Mouse (Mus musculus): ENCODE data around the gene Cox16.
"Not testable (repeated sequence)": the region's sequence is repeated elsewhere in the genome, so short reads cannot be mapped to it uniquely, and the experiment has no call there.

Gene Cox16

DNA sequence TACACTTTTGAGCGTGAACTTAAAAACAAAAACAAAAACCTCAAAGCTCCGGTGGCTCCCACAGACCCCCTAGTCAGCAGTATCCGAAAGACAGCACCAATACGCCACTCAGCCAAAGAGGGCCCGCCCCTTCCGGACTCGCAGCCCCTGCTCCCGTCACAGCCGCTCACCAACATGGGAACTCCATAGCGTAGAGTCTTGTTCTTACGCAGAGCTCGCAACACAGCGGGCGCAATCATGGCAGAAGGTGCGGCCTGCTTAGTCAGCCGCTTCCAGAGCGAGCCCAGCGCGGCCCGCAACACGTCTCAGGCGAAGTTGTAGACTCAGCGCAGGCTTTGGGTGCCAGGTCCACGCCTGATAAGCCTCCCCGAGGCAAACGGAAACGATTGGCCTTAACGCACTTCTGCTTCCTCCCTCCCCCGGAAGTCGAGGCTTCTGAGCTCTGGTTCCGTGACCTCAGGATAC is at the start of gene Cox16:
Cox16 (minus strand) TSS at position 401 of the 465 bp plus-strand sequence.
- in situ Hi-C loops (cut with MboI, MseI) = loop anchor here (5.0 to 10.0 kb wide), 2 partner anchors 48 to 990 kb away; partner anchors contain the start of genes Gm20498 and Synj2bp

DNA sequence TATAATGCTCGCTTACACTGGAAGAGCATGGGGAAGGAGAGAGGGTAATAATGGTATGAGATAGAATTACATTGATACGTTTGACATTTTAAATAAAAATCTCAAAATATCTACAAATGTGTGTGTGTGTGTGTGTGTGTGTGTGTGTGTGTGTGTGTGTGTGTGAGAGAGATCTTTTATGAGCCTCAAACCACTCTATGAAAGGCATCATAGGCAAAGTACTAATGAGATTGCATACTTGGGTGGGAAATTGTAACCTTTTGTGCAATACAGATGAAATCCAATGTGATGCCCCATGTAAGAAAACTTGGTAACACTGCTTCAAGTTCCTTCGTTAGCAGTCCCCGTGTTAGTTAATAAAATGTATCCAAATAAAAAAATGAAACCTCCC is 48.1 kb upstream of the Cox16 start:
- in situ Hi-C loops (cut with MboI, MseI) = loop anchor here (5.0 kb wide), 1 partner anchor 46 kb away; the partner anchor contains the start of gene Cox16

DNA sequence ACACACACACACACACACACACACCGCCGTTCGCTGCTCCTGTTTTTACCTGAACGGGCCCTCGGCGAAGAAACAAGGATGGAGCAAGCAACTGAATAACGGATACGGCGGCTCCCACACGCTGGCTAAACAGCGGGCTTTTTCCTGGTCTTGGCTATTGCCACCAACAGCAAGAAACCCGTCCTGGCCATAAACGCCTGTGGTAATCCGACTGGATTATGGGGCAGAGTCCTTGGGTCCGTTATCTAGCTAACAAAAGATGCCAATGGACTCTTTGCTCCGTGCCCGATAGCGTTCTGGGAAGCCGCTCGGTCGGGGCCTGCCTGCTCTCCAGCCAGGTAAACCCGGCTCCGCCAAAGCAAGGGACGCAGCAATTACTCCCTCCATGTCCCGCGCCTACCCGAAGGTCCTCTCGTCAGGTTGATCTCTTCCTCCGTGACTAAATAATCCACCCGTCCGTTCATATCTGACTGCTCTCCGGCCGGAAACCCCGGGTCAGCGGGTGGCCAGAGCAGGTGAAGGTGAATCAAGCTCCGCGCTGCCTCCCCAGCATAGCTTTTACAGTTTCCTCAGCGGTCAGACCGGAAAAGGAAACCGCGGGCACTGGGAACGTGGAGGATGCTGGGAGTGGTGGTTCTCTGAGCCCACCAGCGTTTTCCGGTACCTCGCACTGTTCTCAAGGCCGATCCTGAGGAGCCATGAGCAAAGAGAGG is 47.5 kb upstream of the Cox16 start, which contains the start of the genes Gm20498 and Synj2bp:
Gm20498 (minus strand) TSS at position 590 of the 713 bp plus-strand sequence.
Synj2bp (minus strand) TSS at position 596 of the 713 bp plus-strand sequence.
- in situ Hi-C loops (cut with MboI, MseI) = loop anchor here (5.0 kb wide), 1 partner anchor 45 kb away; the partner anchor contains the start of gene Cox16

- in situ Hi-C loops (cut with MboI, MseI) = loop anchor here (5.0 kb wide), 1 partner anchor 43 kb away; the partner anchor contains the start of gene Cox16
Observed at GRCm38 (mm10) chr12:81530587-81530986, 45.7 kb upstream of the Cox16 start.

DNA sequence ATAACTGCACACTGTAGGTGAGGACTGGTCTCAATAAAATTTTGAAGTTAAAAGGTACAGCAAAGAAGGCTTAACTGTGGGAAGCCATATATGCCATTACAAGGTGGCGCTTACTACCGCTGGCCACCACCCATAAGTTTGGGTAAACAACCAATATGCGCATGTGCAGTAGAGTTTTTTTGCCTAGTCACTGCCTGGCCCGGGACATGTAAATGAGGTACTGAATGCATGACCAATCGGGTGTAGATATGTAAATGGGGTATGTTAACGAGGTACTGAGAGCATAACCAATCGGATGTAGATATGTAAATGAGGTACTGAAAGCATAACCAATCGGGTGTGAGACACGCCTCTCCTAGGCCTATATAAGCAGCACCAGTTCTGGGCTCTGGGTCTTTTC is 12.0 kb upstream of the Cox16 start:
- in situ Hi-C loops (cut with MboI, MseI) = not testable (repeated sequence)

DNA sequence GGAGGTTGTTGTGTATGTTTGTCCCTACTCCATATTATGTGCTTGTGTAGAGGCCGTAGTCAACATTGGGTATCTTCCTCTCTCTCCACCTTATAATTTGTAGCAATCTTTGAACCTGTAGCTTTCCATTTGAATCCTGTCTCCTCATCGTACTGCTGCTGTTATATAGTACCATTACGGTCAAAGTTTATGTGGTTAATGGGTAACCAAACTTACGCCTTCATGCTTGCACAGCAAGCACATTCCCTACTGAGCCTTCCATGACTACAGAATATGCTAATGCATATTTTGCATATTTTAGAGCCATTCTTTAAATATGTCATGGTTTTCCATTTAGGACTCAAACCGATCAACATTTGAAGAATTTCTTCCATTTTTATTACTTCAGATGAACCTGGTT is 5.6 kb upstream of the Cox16 start:
- in situ Hi-C loops (cut with MboI, MseI) = no loop called here

GRCm38 (mm10) chr12:81485311-81485710 is 384 bp upstream of the Cox16 start:
- in situ Hi-C loops (cut with MboI, MseI) = loop anchor here (5.0 to 10.0 kb wide), 2 partner anchors 47 to 989 kb away; partner anchors contain the start of genes Gm20498 and Synj2bp

DNA sequence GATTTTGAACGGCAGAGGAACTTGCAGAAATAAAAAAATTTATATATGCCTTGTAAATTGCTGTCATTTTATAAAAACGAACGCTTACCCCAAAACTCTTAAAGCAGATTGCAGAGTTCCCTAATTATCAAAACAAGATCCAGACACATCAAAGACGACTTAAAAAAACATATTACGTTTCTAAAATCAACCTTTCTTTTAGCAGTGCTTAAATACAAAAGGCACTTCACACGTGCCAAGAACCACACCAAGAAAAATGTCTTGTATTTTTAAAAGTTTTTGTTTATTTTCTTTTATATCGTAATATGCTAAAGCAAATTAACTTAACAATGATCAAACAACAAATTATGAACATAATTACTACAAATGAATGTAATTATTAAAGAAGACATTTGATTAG is 715 bp downstream of the Cox16 start:
- in situ Hi-C loops (cut with MboI, MseI) = loop anchor here (10.0 kb wide), 1 partner anchor 991 kb away; no protein-coding TSS in a partner anchor

DNA sequence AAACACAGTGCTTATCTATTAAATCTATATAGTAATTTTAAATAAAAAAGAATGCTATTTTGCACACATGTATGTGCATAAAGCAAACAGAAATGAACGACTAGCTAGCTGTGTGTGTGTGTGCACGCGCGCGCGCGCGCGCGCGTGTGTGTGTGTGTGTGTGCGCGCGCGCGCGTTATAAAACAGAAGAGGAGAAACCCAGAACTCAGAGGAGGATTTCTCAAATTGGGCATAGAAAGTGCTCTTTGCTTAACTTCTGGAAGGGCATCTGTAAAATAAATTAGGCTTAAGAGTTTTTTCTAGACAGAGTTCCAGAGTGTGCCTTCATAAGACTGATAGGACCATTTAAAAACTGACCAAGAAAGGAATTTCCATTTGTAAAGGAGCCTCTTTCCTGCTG is 1.3 kb downstream of the Cox16 start:
- in situ Hi-C loops (cut with MboI, MseI) = loop anchor here (10.0 kb wide), 1 partner anchor 991 kb away; no protein-coding TSS in a partner anchor

GRCm38 (mm10) chr12:81459051-81459450 is 25.9 kb downstream of the Cox16 start:
- in situ Hi-C loops (cut with MboI, MseI) = not testable (repeated sequence)

DNA sequence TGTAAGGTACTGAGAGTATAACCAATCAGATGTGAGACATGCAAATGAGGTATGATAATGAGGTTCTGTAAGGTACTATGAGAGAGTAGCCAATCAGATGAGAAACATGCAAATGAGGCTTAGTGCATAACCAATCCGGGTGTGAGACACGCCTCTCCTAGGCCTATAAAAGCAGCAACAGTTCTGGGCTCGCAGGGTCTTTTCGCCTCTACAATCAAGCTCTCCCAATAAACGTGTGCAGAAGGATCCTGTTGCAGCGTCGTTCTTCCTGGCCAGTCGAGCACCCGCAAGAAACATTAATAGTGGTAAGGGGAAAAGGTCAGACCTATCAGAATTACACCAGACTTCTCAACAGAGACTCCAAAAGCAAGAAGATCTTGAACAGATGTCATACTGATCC is 45.9 kb downstream of the Cox16 start:
- in situ Hi-C loops (cut with MboI, MseI) = not testable (repeated sequence)

DNA sequence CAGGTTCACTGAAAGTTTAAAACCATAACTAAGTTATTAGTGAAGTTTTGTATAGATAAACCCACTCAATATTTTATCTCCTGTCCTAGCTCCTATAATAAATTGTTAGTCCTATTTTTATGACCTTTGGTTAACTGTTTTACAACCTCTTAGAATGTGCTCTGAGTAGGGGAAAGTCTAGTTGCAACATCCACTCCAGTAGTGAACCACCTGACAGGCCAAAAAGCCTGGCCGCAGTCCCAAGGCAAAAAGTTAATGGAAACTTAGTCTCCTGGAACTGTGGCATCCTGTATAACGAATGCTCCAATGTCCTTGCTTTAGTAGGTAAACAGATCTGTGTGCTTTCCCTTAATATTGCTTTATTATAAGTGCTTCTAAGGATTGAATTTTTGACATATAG is 50.1 kb downstream of the Cox16 start:
- in situ Hi-C loops (cut with MboI, MseI) = not testable (repeated sequence)

DNA sequence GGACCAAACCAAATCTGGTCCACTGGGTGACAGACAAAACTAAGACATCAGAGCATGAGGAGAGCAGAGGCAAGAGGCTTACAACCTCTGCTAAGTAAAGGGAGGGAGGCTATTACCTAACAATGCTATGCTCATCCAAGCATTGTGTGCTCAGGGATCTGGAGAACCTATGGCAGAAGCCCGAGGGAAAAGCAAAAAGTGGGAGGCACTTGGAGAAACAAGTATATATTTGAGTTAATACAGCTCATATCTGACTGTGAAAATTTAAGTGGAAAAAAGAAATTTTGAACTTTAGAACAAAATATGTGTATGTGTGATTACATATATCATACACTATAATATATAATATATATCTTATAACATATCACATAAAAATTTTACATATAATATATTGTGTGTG is 63.1 kb downstream of the Cox16 start, which contains the start of gene Adam4:
Adam4 (minus strand) TSS at position 101 of the 400 bp plus-strand sequence.
- in situ Hi-C loops (cut with MboI, MseI) = no loop called here

DNA sequence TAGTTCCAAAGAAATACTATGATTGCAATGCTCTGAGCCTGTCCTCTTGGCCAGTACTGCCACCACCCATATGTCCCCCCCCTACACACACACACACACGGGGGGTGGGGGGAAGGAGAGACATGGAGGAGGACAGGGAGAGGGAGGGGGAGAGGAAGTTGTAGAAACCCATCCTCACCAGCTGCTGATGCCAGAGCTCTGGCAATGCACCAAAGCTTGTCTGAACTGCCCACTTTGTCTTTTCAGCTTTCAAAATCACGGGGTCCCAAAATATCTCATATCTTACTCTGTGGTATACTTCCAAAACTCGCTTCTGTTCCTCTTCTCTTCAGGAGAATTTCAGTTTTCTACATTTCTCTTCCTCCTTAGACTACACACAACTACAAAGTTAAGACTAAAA is 71.7 kb downstream of the Cox16 start:
- in situ Hi-C loops (cut with MboI, MseI) = no loop called here

DNA sequence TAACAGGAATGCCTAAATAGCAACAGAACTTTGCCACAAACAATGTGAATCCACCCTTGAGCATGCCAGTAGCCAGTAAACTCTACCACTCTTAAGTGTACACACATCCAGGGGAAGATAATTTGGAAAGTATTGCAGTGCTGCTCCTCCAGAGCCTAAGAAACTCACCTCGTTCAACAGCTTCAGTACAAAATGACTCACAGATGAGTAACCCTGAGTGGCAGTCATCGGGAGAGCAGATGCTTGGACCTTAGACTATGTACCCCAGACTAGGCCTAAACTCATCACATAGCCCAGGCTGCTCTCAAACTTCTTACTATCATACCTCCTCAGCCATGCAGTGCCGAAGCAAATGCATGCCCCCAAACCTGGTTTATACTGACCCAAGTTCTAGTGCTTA is 76.0 kb downstream of the Cox16 start:
- in situ Hi-C loops (cut with MboI, MseI) = no loop called here

GRCm38 (mm10) chr12:81402187-81402586 is 82.7 kb downstream of the Cox16 start:
- in situ Hi-C loops (cut with MboI, MseI) = loop anchor here (5.0 kb wide), 1 partner anchor 425 kb away; no protein-coding TSS in a partner anchor

GRCm38 (mm10) chr12:81379364-81379763 is 105.6 kb downstream of the Cox16 start, which contains the start of gene Gm4787:
Gene Gm4787 (minus strand): TSS chr12:81379464.
- in situ Hi-C loops (cut with MboI, MseI) = not testable (repeated sequence)

- in situ Hi-C loops (cut with MboI, MseI) = no loop called here
Observed at GRCm38 (mm10) chr12:81333841-81334240, 151.1 kb downstream of the Cox16 start.

DNA sequence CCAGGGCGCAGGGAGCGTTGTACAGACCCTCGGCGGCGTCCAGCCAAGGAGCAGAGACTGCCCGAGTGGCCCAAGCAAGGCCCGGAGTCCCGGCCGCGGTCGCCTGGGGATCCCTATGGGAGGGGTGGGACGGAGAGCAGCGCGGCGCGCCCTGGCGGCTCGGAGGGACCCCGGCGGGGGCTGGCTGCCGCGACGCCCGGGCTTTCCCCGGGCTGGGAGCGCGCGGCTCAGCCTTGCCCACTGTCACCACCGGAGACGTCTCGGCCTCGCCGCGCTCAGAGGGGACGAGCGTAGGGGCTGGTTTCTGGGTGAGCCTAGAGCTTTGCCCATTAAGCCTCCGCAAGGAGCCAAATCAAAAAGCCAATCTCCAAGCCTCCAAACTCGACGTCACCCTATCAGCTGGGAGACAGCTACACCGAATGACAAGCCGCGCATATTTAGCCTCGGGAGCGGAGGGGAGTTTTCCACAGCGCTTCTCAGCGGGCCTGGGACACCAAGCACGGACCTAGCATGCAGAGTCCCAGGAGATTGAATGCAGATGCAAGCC is 152.0 kb downstream of the Cox16 start, which contains the start of gene Slc8a3:
Slc8a3 (minus strand) TSS at position 306 of the 547 bp plus-strand sequence.
- in situ Hi-C loops (cut with MboI, MseI) = no loop called here

GRCm38 (mm10) chr12:81331937-81332874 is 152.7 kb downstream of the Cox16 start:
- in situ Hi-C loops (cut with MboI, MseI) = no loop called here

GRCm38 (mm10) chr12:81331046-81331638 is 153.8 kb downstream of the Cox16 start:
- in situ Hi-C loops (cut with MboI, MseI) = no loop called here
